Mouse (Mus musculus) E14TG2a.4 (cell line): Measurements from ENCODE around the gene C1qb.

Source experiments
- CTCF ChIP-seq: conservative IDR thresholded peaks from 2 replicates; pipeline ENCODE4 v1.5.1; 2014; ENCODE audit warnings: low read length
- NANOG ChIP-seq: IDR thresholded peaks from 2 replicates; pipeline ENCODE4 v1.6.1; 2014; ENCODE audit warnings: borderline replicate concordance, low read length, mixed read lengths
- POU5F1 ChIP-seq: IDR thresholded peaks from 2 replicates; pipeline ENCODE4 v1.6.1; 2014; ENCODE audit warnings: low read length, borderline replicate concordance

DNA sequence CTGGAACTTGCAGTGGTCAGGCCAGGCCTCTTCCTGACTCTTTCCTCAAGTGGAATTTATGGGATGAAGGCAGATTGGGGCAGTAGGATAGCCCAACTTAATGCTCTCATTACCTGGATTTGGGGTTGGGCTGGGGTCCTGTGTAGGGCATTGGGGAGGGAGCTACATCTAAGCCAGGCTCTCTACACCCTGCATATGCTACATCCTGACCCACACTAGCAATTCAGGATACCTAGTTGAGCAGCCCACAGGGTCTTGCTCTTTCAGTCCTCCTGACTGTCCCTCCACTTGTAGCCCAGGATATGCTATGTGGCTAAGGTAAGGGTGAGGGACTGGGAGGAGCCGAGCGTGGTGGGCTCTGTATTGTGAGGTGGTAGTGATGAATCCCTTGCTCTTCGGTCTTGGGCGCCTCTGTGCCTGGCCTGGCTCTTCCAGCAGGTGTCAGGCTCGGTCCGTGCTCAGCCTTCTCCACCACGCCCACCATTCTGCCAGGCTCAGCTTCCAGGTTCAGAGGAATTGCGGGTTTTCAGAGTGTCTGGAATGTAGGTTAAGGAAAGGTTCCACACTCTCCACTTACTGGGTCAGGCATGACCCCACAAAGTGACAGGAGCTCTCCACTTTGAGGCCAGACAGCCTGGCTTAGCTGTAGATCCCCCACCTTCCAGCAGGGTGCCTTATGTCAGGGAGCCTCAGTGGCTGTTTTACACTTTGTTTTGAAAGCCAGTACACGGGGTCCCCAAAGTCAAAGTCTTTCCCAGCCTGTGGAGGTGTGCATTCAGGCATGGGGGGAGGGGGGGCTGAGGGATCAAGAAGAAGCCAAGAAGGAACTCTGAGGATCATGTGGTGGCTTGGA lies 7.9 kb upstream of the C1qb start:
- TF ChIP-seq CTCF (peak; percentile 57), NANOG (no peak), POU5F1 (no peak)
